Mouse (Mus musculus): ENCODE measurements at regions not wholly inside any gene's neighbourhood (a gene's known extent, or its start where the extent isn't known, plus 50 kb on each side); places are given as distances from the start of the nearest gene placed in this dataset.

GRCm38 (mm10) chr10:120553097-120553453, 76.8 kb upstream of the Hmga2 start:
- no peak for DNase-seq

- DNase-seq, result peak; percentile 57
Measured at GRCm38 (mm10) chr10:120552341-120553096, 76.2 kb upstream of the Hmga2 start.

- DNase-seq, result no peak
Measured at GRCm38 (mm10) chr10:120551851-120552281, 75.6 kb upstream of the Hmga2 start.

DNA sequence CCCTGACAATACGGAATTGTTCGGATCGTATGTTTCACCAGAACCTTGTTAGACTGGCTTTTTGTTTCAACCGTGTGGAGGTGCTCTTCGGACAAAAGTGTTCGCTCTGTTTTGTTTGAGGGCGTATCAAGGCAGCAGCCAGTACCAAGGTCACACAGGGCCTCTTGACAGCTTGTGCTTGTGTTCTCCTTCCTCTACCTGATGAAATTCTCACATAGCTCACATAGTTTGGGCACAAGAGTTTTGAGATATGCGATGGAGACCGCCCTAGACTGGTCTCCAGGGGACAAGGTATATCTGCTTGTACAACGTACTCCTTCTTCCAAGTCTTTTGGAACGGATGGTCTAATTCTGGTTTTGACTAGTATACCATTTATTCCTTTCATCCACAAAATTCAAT, 70.9 kb upstream of the Hmga2 start:
- no peak for DNase-seq

- DNase-seq, result no peak
Measured at GRCm38 (mm10) chr10:120541618-120542017, 65.3 kb upstream of the Hmga2 start.

DNA sequence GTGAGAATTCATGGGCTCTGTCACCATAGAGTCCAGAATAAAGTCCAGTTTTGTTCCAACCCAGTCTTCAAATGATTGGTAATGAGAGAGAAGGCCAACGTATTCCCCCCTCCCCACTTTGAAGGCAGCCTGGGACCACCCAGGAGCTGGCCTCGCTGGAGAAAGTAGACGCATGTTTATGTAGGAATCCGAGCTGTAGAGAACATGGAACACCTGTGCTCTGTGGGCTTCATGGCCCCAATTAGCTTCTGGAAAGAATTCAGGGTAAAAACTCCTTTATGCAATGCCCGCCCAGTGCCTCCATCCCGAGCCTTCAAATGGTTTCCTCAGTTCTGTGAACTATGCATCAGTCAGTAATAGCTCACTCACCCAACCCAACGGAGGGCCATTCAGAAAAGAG, 62.3 kb upstream of the Hmga2 start:
- no peak for DNase-seq

DNA sequence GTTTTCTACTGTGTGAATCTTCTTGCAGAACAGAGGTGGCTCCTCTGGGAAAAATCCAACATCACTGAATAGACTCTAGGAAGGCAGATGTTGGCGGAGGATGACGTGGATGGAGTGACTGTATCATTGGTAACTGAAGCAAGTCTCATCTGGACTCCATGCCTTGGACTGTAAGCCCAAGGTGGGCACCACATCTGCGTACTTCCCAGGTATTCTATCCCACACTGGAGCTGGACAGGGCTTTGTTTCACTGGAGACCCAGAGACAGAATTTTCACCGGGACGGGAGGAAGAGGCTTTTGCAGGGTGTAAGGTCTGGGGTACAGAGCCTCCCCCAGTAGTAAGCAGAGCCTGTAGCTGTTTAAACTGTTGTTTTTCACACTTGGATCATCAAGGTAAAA, 52.1 kb upstream of the Hmga2 start:
- no peak for DNase-seq

- no peak for DNase-seq
Measured at GRCm38 (mm10) chr10:120527951-120528350, 51.7 kb upstream of the Hmga2 start.

DNA sequence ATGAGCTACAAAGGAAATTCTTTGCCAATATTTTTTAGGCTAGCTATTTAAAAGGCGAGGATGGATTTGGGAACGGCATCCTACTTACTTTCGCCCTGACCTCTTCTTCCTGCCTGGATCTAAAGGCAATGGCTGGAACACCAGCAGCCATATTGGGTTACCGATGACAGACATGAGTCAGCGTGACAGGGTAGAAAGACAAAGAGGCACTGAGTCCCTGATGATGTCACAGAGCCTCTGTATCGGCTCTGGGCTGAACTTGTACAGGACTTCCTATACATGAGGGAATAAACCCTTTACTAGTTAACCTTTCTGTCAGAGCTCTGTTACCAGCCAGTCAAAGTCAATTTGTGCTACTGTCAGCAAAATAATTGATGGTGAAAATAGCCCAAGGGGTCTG, 50.7 kb upstream of the Hmga2 start:
- no peak for DNase-seq
